Mouse (Mus musculus): Measurements from ENCODE around the gene Asb18.

Asb18 gene

GRCm38 (mm10) chr1:89933028-89933427 lies 81.4 kb downstream of the Asb18 start:
- DNase-seq (ENCODE audit: low spot score in 2 of 2), result no peak

GRCm38 (mm10) chr1:89932616-89933015 lies 81.8 kb downstream of the Asb18 start:
- DNase-seq (ENCODE audit: low spot score in 2 of 2), result no peak

DNA sequence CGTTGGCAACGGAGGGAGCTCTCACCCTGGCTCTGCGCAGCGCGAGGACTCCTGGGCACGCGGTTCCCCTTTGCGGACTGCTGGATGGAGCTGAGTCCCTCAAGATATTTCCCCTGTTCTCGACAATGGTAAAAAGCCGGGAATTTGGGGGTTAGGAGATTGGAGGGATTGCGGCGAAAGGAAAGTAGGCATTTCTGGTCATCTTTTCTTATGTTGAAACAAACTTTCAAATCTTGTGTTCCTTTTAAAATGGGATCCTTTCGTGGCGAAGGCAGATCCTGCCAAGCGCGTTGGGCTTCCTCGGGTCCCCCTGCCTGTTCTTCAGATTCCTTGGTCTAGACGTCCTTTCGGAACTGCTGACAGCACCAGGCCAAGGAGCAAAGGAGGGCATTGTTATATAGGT lies 82.4 kb downstream of the Asb18 start:
- no peak for DNase-seq (ENCODE audit: low spot score in 2 of 2)

- DNase-seq (ENCODE audit: low spot score in 2 of 2), result no peak
Measured at GRCm38 (mm10) chr1:89931120-89931519, 83.3 kb downstream of the Asb18 start, which contains the start of gene Gbx2. Gene Gbx2, minus strand, starts transcription at chr1:89931179.

- no peak for DNase-seq (ENCODE audit: low spot score in 2 of 2)
Measured at GRCm38 (mm10) chr1:89930551-89930950, 83.9 kb downstream of the Asb18 start.

DNA sequence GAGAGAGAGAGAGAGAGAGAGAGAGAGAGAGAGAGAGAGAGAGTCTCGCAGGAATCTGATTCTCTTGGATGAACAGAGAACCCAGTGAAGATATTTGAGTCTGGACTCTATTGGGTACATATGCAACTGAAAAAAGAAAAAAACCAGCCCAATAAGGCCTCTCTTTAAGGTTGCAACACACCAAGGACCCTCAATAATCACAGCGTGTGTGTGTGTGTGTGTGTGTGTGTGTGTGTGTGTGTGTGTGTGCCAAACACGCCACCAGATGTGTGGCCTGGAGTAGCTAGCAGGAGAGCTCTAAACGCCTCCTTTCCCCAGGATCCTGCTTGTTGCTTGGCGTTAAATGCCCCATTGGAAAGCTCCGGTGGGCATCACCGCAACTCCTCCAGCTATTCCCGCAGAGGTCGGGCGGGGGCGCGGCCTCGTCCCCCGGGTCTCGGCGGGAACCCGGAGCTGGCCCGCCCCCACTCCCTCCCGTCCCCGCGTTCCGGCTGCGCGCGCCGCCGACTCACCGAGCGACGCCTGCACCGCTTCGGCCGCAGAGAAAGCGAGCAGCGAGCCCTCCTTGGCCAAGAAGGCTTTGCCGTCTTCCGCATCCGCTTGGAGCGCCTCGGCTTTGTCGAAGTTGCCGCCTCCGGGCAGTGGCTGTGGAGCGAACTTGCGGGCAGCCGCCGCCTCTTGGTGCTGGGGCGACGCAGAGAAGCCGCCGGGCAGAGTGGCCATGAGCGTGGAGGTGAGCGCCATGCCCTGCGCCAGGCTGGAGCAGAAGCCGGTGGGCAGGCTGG lies 84.6 kb downstream of the Asb18 start:
- DNase-seq (ENCODE audit: low spot score in 2 of 2), result no peak

DNA sequence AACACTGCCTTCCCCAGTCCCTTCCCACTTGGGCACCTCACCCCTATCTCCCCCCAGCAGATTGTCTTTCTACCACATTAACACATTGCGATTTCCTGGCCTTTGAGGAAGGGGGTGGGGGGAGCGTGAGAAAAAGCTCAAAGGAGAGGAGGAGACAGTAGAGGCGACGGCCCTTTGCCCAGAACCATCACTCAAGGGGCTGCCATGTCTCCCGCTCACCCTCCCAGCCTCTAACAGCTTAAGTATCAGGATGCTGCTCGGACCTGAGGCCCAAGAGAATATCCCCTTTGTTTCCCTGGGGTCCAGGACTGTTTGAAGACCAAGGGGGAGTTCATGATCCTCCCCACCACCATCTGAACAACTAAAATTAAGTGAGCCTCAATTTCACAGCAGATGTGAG lies 85.3 kb downstream of the Asb18 start:
- DNase-seq (ENCODE audit: low spot score in 2 of 2), result no peak

DNA sequence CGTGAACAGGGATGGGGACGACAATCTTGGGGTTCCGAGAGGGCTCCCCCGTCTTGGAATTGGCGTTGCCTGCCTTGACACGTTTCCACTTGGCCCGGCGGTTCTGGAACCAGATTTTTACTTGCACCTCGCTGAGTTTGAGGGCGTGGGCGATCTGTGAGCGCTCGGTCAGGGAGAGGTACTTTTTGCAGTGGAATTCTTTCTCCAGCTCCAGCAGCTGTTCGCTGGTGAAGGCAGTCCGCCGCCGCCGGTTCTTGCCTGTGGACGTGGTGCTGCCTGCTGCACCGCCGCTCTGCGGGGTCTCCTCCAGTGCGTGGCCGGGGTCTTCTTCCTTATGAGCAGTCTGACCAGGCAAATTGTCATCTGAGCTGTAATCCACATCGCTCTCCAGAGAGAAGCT lies 85.8 kb downstream of the Asb18 start:
- DNase-seq (ENCODE audit: low spot score in 2 of 2), result no peak

DNA sequence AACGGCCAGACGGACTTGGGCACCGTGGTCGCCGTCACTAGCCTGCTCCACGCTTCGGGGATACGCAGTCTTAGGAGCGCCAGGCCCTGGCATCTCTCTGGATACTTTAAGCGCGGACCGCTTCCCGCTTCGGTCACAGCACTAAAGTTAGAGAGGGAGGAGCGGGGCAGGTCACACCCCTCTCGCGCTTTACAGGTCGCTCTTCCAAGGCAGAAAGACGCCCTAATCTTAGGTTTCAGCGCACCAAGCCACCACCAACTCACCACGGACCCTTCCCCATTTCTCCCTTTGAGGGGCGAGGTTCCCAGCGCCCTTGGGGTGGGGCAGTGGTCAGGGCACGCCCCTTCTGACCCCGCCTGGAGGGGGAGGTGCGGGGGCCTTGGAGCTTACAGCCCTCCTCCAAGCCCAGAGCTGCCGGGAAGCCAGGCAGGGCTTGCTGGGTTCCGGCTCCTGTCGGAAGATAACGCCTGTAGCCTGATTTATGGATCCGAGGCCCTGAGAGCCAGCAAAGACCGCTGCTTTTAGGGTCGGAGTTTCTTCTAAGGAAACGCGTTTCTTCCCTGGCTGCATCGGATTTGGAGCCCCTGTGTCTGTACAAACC lies 87.3 kb downstream of the Asb18 start:
- DNase-seq (ENCODE audit: low spot score in 2 of 2), result no peak

DNA sequence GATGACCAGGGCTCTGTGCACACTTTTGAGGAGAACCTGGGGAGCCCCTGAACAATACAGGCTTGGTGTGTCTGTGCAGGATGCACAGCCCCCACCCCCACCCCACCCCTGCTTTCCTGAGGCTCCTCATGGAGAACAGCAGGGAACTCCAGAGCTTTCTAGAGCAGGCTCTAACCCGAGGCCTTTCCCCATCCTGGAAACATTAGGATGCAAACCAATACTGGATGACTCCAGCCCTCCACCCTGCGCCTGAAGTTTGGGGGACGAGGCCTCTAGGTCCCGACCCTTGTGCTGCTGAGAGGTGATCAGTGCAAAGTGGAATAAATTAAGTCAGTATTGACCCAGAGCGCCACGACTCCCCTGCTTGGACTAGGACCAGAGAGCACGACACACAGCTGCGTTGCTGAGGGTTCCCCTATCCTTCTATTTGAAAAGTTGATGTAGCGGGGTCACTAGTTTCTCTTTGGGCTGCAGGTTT lies 87.8 kb downstream of the Asb18 start:
- no peak for DNase-seq (ENCODE audit: low spot score in 2 of 2)

GRCm38 (mm10) chr1:89925501-89926190 lies 88.8 kb downstream of the Asb18 start:
- DNase-seq (ENCODE audit: low spot score in 2 of 2), result no peak

- no peak for DNase-seq (ENCODE audit: low spot score in 2 of 2)
Measured at GRCm38 (mm10) chr1:89923642-89924020, 90.8 kb downstream of the Asb18 start.

GRCm38 (mm10) chr1:89922883-89923641 lies 91.4 kb downstream of the Asb18 start:
- DNase-seq (ENCODE audit: low spot score in 2 of 2), result no peak

- no peak for DNase-seq (ENCODE audit: low spot score in 2 of 2)
Measured at GRCm38 (mm10) chr1:89922282-89922681, 92.2 kb downstream of the Asb18 start.

DNA sequence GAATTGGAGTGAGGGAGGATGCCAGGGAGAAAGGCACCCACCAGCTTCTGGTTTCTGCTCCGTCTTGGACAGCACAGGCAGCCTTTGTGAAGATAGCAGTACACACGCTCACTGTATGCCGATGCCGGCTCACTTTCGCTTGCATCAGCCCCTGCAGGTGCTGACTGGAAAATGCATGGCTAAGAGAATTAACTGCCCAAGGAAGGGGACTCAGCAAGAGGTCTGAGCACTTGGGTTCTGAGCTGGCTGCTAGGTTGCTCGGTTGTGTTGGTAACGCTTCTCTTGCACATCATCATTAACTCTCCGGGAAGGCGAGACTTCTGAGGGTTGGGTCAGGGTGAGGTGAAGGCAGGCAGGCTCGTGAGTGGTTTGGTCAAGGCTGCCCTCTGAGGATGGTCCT lies 92.7 kb downstream of the Asb18 start:
- DNase-seq (ENCODE audit: low spot score in 2 of 2), result no peak

GRCm38 (mm10) chr1:89919206-89919605 lies 95.3 kb downstream of the Asb18 start:
- no peak for DNase-seq (ENCODE audit: low spot score in 2 of 2)

GRCm38 (mm10) chr1:89918111-89918510 lies 96.4 kb downstream of the Asb18 start:
- no peak for DNase-seq (ENCODE audit: low spot score in 2 of 2)

GRCm38 (mm10) chr1:89913611-89914010 lies 100.9 kb downstream of the Asb18 start:
- no peak for DNase-seq (ENCODE audit: low spot score in 2 of 2)

DNA sequence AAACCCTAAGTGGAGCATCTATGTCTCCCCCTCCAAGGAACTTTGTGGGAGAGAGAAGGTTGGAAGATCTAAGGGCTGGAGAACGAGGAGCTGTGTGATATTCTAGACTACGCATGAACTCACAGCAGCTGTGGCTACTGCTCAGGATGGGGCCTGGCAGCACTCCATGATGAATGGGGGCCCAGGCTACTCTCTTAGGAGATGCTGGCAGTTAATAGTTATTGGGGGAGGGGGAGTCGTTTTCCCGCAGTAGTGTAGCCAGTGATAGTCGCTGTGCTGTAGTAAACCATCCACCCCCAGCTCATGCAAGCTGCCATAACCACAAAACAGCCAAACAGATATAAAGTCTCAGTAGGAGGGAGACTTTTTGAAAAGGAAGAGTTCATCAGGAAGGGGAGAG lies 102.1 kb downstream of the Asb18 start:
- DNase-seq (ENCODE audit: low spot score in 2 of 2), result no peak

- DNase-seq (ENCODE audit: low spot score in 2 of 2), result no peak
Measured at GRCm38 (mm10) chr1:89909796-89910195, 104.7 kb downstream of the Asb18 start.

- DNase-seq (ENCODE audit: low spot score in 2 of 2), result no peak
Measured at GRCm38 (mm10) chr1:89902641-89903040, 111.8 kb downstream of the Asb18 start.

DNA sequence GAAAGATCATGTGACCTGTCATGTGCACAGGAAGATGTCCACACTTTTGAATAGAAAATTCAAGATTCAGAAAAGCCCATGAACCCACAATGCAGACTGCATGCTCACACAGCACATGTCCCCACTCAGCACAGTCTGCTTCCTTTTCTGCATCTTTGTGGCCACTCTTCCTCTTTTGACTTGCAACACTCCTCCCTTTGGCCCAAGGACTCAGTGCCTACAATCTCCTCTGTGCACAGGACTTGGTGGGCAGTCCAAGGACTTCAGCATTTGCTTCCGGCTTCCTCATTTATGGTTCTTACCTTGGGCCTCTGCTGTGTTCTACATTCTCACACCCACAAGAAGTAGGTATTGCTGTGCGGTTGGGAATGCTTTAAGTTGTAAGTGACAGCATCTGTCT lies 112.2 kb downstream of the Asb18 start:
- no peak for DNase-seq (ENCODE audit: low spot score in 2 of 2)

Data from left cerebral cortex, adult 9 months (tissue).